Mouse (Mus musculus) megakaryocyte, embryonic 14.5 days (primary cell): ENCODE data around the gene Olfr543. TPM values are rescaled to one million over a fixed set of nuclear protein-coding genes. Genes with fewer than 3 reads are reported as not detected.

Experiments used
- H3K27me3 ChIP-seq: replicated peaks from 2 replicates; pipeline ENCODE3; 2012; ENCODE audit warnings: inconsistent platforms
- H3K36me3 ChIP-seq: replicated peaks from 2 replicates; pipeline ENCODE3; 2012; ENCODE audit warnings: low read length, inconsistent platforms, mixed read lengths
- H3K4me1 ChIP-seq: 2 replicates; pipeline ENCODE4 v1.6.1; 2012; ENCODE audit warnings: inconsistent platforms
- H3K4me3 ChIP-seq: replicated peaks from 2 replicates; pipeline ENCODE3; 2012; ENCODE audit warnings: moderate library complexity, mild to moderate bottlenecking, inconsistent platforms
- H3K9me3 ChIP-seq: 2 replicates; pipeline ENCODE4 v1.6.1; 2012; ENCODE audit warnings: inconsistent platforms
- FLI1 ChIP-seq: IDR thresholded peaks from 2 replicates; pipeline ENCODE4 v1.6.1; 2012; ENCODE audit warnings: low read length, inconsistent platforms, mixed read lengths
- GATA1 ChIP-seq: IDR thresholded peaks from 3 replicates; pipeline ENCODE4 v1.6.1; 2012; ENCODE audit warnings: mixed read lengths, low read length, inconsistent platforms, borderline replicate concordance
- polyA plus RNA-seq: library from polyadenylated mRNA; stranded (reverse); fragments of >175 nt; gene quantifications from 2 replicates; pipeline ENCODE4 v1.2.3, GENCODE M21; 2012; ENCODE audit warnings: low replicate concordance; ENCODE audit not compliant: insufficient read depth

The Olfr543 gene
- polyA plus RNA-seq = not detected in 2 replicates

GRCm38 (mm10) chr7:102481579-102481978 is at the start of gene Olfr543:
Olfr543 (minus strand) TSS chr7:102481679.
- peaks cover 83% of the 10 kb centered on the region for H3K4me1 ChIP-seq
- H3K9me3 ChIP-seq = no peaks in the 10 kb centered on the region
- peak within 1 kb of the TSS; percentile 5 for H3K4me3 ChIP-seq
- H3K36me3 ChIP-seq = peaks cover 12% of the 10 kb centered on the region
- H3K27me3 ChIP-seq = no peaks in the 10 kb centered on the region
- TF ChIP-seq FLI1 (no peak), GATA1 (no peak)

- Histone ChIP-seq H3K4me3 (no peak overlapping the region), H3K36me3 (no peaks in the 10 kb centered on the region), H3K4me1 (no peaks in the 10 kb centered on the region)
Measured at GRCm38 (mm10) chr7:102529052-102529451, 47.6 kb upstream of the Olfr543 start.

GRCm38 (mm10) chr7:102517051-102517335 is 35.5 kb upstream of the Olfr543 start:
- Histone ChIP-seq H3K4me3 (no peak overlapping the region), H3K36me3 (no peaks in the 10 kb centered on the region), H3K9me3 (no peaks in the 10 kb centered on the region), H3K4me1 (peaks cover 30% of the 10 kb centered on the region), H3K27me3 (peaks cover 20% of the 10 kb centered on the region)
- TF ChIP-seq FLI1 (no peak), GATA1 (no peak)

More at GRCm38 (mm10) chr7:102529052-102529451, 47.6 kb upstream of the Olfr543 start:
- no peak for TF ChIP-seq GATA1
- H3K27me3 ChIP-seq = peaks cover 3% of the 10 kb centered on the region
- H3K9me3 ChIP-seq = no peaks in the 10 kb centered on the region

GRCm38 (mm10) chr7:102516261-102517050 is 35.0 kb upstream of the Olfr543 start:
- H3K36me3 ChIP-seq = no peaks in the 10 kb centered on the region
- peaks cover 30% of the 10 kb centered on the region for H3K4me1 ChIP-seq
- H3K9me3 ChIP-seq = no peaks in the 10 kb centered on the region
- TF ChIP-seq GATA1 = no peak
- TF ChIP-seq FLI1 = no peak
- peaks cover 24% of the 10 kb centered on the region for H3K27me3 ChIP-seq
- no peak overlapping the region for H3K4me3 ChIP-seq

GRCm38 (mm10) chr7:102514144-102514543 is 32.7 kb upstream of the Olfr543 start:
- Histone ChIP-seq H3K27me3 (peaks cover 33% of the 10 kb centered on the region), H3K9me3 (no peaks in the 10 kb centered on the region), H3K36me3 (no peaks in the 10 kb centered on the region), H3K4me1 (peaks cover 30% of the 10 kb centered on the region), H3K4me3 (peak overlapping the region; percentile 57)
- no peak for TF ChIP-seq FLI1
- TF ChIP-seq GATA1 = no peak

GRCm38 (mm10) chr7:102512814-102513435 is 31.4 kb upstream of the Olfr543 start:
- Histone ChIP-seq H3K9me3 (no peaks in the 10 kb centered on the region), H3K27me3 (peaks cover 39% of the 10 kb centered on the region), H3K4me1 (peaks cover 33% of the 10 kb centered on the region), H3K36me3 (no peaks in the 10 kb centered on the region), H3K4me3 (peak overlapping the region; percentile 91)
- TF ChIP-seq FLI1 (no peak), GATA1 (no peak)

GRCm38 (mm10) chr7:102511927-102512326 is 30.4 kb upstream of the Olfr543 start:
- Histone ChIP-seq H3K27me3 (peaks cover 40% of the 10 kb centered on the region), H3K36me3 (no peaks in the 10 kb centered on the region), H3K4me3 (no peak overlapping the region), H3K4me1 (peaks cover 35% of the 10 kb centered on the region), H3K9me3 (no peaks in the 10 kb centered on the region)
- TF ChIP-seq GATA1 = no peak
- TF ChIP-seq FLI1 = no peak

GRCm38 (mm10) chr7:102509726-102510125 is 28.2 kb upstream of the Olfr543 start:
- H3K36me3 ChIP-seq = no peaks in the 10 kb centered on the region
- H3K9me3 ChIP-seq = no peaks in the 10 kb centered on the region
- TF ChIP-seq GATA1 (no peak), FLI1 (no peak)
- peaks cover 28% of the 10 kb centered on the region for H3K27me3 ChIP-seq
- H3K4me1 ChIP-seq = peaks cover 27% of the 10 kb centered on the region
- no peak overlapping the region for H3K4me3 ChIP-seq

GRCm38 (mm10) chr7:102508666-102509065 is 27.2 kb upstream of the Olfr543 start:
- Histone ChIP-seq H3K27me3 (peaks cover 31% of the 10 kb centered on the region), H3K9me3 (no peaks in the 10 kb centered on the region), H3K4me1 (peaks cover 17% of the 10 kb centered on the region), H3K36me3 (no peaks in the 10 kb centered on the region), H3K4me3 (no peak overlapping the region)
- TF ChIP-seq FLI1 = no peak
- TF ChIP-seq GATA1 = no peak

GRCm38 (mm10) chr7:102508066-102508465 is 26.6 kb upstream of the Olfr543 start:
- Histone ChIP-seq H3K4me1 (peaks cover 13% of the 10 kb centered on the region), H3K36me3 (no peaks in the 10 kb centered on the region), H3K4me3 (no peak overlapping the region), H3K9me3 (no peaks in the 10 kb centered on the region), H3K27me3 (peaks cover 31% of the 10 kb centered on the region)
- TF ChIP-seq GATA1 = no peak
- no peak for TF ChIP-seq FLI1
